Mouse (Mus musculus): ENCODE measurements around the gene Efna2.

GRCm38 (mm10) chr10:80194441-80194840, 15.2 kb downstream of the Efna2 start:
- TF ChIP-seq CTCF (IDR thresholded peaks at IDR 0.05; ENCODE audit: low read depth, low read length) (no peak), POLR2A (IDR thresholded peaks at IDR 0.05; ENCODE audit: insufficient read depth, low read length) (no peak)

Measured in ES-Bruce4 (cell line).